ENCODE assay signal across 9 mouse cellular contexts in genomic region chr11:33180701-33181116, GRCm38 (mm10). TPM values are rescaled to one million over a fixed set of nuclear protein-coding genes. Genes with fewer than 3 reads are reported as not detected.
DNase-seq lines count a peak whose midpoint lies in the region; ATAC-seq lines count a peak whose summit lies in the region.
"Had no signal": no experiment of that assay in that cellular context is flagged by ENCODE, and none has a peak within 500 bp of the region (broad histone marks: within the 10 kb centered on the region; RNA-seq: fewer than 3 reads in every experiment).

No protein-coding gene starts in this region.

- peak; percentile 56; the same call in 1 of the 2 replicates for ATAC-seq in embryonic facial prominence, embryonic 12.5 days (ENCODE audit: insufficient number of reproducible peaks, insufficient read depth, low FRiP score, low TSS enrichment)
- ATAC-seq in intestine, embryonic 15.5 days, result no peak
- ATAC-seq in neural tube, embryonic 14.5 days (ENCODE audit: low read depth), result no peak

- 2% methylated on average over 18 of the region's 18 CpGs for WGBS in embryonic facial prominence, embryonic 12.5 days
- WGBS in intestine, embryonic 15.5 days, result 5% methylated on average over 18 of the region's 18 CpGs
- WGBS in neural tube, embryonic 14.5 days, result 5% methylated on average over 18 of the region's 18 CpGs

- intact Hi-C loops in left cerebral cortex, postnatal 10 days (cut with DNase I), result no loop called here

- DNase-seq in kidney, postnatal 4 days, result peak; percentile 44 to 55
- no peak for DNase-seq in kidney, postnatal 36 days
- no peak for DNase-seq in left cerebral cortex, postnatal 10 days (ENCODE audit: extremely low spot score in 1 of 2, low spot score in 2 of 2)
- DNase-seq in testis, postnatal 10 days (ENCODE audit: low spot score), result no peak
- no peak for DNase-seq in left cerebral cortex, adult 11 months (ENCODE audit: low spot score)
- DNase-seq: cerebellum, adult 11 months had no signal

- peaks cover 38% of the 10 kb centered on the region for H3K27me3 ChIP-seq in embryonic facial prominence, embryonic 12.5 days
- peaks cover 20% of the 10 kb centered on the region for H3K27me3 ChIP-seq in intestine, embryonic 15.5 days (replicated peaks)
- H3K27me3 ChIP-seq in neural tube, embryonic 14.5 days (ENCODE audit: control insufficient read depth, insufficient read depth, low read length), result no peaks in the 10 kb centered on the region; the same call in 1 of the 2 replicates

- peak overlapping the region; percentile 30 for H3K4me3 ChIP-seq in embryonic facial prominence, embryonic 12.5 days
- H3K4me3 ChIP-seq in intestine, embryonic 15.5 days (replicated peaks), result no peak overlapping the region
- H3K4me3 ChIP-seq in neural tube, embryonic 14.5 days (ENCODE audit: low read depth, low read length), result no peak overlapping the region

- H3K4me2 ChIP-seq in embryonic facial prominence, embryonic 12.5 days (replicated peaks), result peak overlapping the region; percentile 58
- peak overlapping the region; percentile 50 for H3K4me2 ChIP-seq in intestine, embryonic 15.5 days (replicated peaks)
- H3K4me2 ChIP-seq in neural tube, embryonic 14.5 days (ENCODE audit: low read depth, low read length), result peak overlapping the region; percentile 36; the same call in 1 of the 2 replicates

- H3K36me3 ChIP-seq in embryonic facial prominence, embryonic 12.5 days, result no peaks in the 10 kb centered on the region
- no peaks in the 10 kb centered on the region for H3K36me3 ChIP-seq in intestine, embryonic 15.5 days
- no peaks in the 10 kb centered on the region for H3K36me3 ChIP-seq in neural tube, embryonic 14.5 days (ENCODE audit: control insufficient read depth, insufficient read depth, low read length)

- H3K9ac ChIP-seq in embryonic facial prominence, embryonic 12.5 days, result no peak overlapping the region
- 0 out of 2 replicates have a peak overlapping the region, but pooled peaks have one; percentile 15 for H3K9ac ChIP-seq in intestine, embryonic 15.5 days
- 0 out of 2 replicates have a peak overlapping the region, but pooled peaks have one; percentile 1 for H3K9ac ChIP-seq in neural tube, embryonic 14.5 days (replicated peaks; ENCODE audit: low read depth, low read length)

- no peaks in the 10 kb centered on the region for H3K9me3 ChIP-seq in embryonic facial prominence, embryonic 12.5 days
- no peaks in the 10 kb centered on the region for H3K9me3 ChIP-seq in intestine, embryonic 15.5 days
- H3K9me3 ChIP-seq in neural tube, embryonic 14.5 days (ENCODE audit: control insufficient read depth, low read length), result no peaks in the 10 kb centered on the region

- no peak overlapping the region for H3K27ac ChIP-seq in embryonic facial prominence, embryonic 12.5 days
- no peak overlapping the region for H3K27ac ChIP-seq in intestine, embryonic 15.5 days
- H3K27ac ChIP-seq in neural tube, embryonic 14.5 days (ENCODE audit: low read depth, low read length), result no peak overlapping the region

- H3K4me1 ChIP-seq in embryonic facial prominence, embryonic 12.5 days, result peaks cover 10% of the 10 kb centered on the region
- H3K4me1 ChIP-seq in intestine, embryonic 15.5 days (replicated peaks), result no peaks in the 10 kb centered on the region
- peaks cover 7% of the 10 kb centered on the region; the same call in 1 of the 2 replicates for H3K4me1 ChIP-seq in neural tube, embryonic 14.5 days (ENCODE audit: control insufficient read depth, insufficient read depth, low read length)

RNA-seq across cellular contexts. Expression of gene Npm1, which starts 17.7 kb away (rescaled TPM):
- 922 and 970 TPM in 2 replicates for polyA plus RNA-seq in embryonic facial prominence, embryonic 12.5 days (2016; fragmentation: Nextera tagmentation; extraction: Ambion mirVana)
- polyA plus RNA-seq in intestine, embryonic 15.5 days (2015; fragmentation: Nextera tagmentation; extraction: Ambion mirVana), result 950 and 1,035 TPM in 2 replicates
- 428 and 483 TPM in 2 replicates for polyA plus RNA-seq in neural tube, embryonic 14.5 days (2014; fragmentation: Nextera tagmentation; extraction: Ambion mirVana)
- total RNA-seq in left cerebral cortex, postnatal 10 days (2021), result 100 to 1,000 TPM; 202 to 219 TPM

RNA-seq across cellular contexts. Expression of gene Tlx3, which starts 22.7 kb away (rescaled TPM):
- polyA plus RNA-seq in embryonic facial prominence, embryonic 12.5 days (2016; fragmentation: Nextera tagmentation; extraction: Ambion mirVana), result 6.6 and 9.1 TPM in 2 replicates
- 0.21 and 0.26 TPM in 2 replicates for polyA plus RNA-seq in intestine, embryonic 15.5 days (2015; fragmentation: Nextera tagmentation; extraction: Ambion mirVana)
- polyA plus RNA-seq in neural tube, embryonic 14.5 days (2014; fragmentation: Nextera tagmentation; extraction: Ambion mirVana), result 32.9 and 41.0 TPM in 2 replicates
- total RNA-seq in left cerebral cortex, postnatal 10 days (2021), result not detected

RNA-seq across cellular contexts. Expression of gene Fgf18, which starts 33.5 kb away (rescaled TPM):
- 11.5 and 17.2 TPM in 2 replicates for polyA plus RNA-seq in embryonic facial prominence, embryonic 12.5 days (2016; fragmentation: Nextera tagmentation; extraction: Ambion mirVana)
- polyA plus RNA-seq in intestine, embryonic 15.5 days (2015; fragmentation: Nextera tagmentation; extraction: Ambion mirVana), result 1.9 and 2.4 TPM in 2 replicates
- 11.0 and 11.4 TPM in 2 replicates for polyA plus RNA-seq in neural tube, embryonic 14.5 days (2014; fragmentation: Nextera tagmentation; extraction: Ambion mirVana)
- total RNA-seq in left cerebral cortex, postnatal 10 days (2021), result 1 to 10 TPM; 5.8 to 7.0 TPM

Comparison
In these comparisons a context has a peak if more than half of its experiments do, and no peak if none do; other contexts are left out.
1. DNase-seq: peak in kidney, postnatal 4 days (2 of 2); none in kidney, postnatal 36 days (0 of 2), left cerebral cortex, postnatal 10 days (0 of 2), testis, postnatal 10 days (single experiment) and left cerebral cortex, adult 11 months (single experiment).
2. Peak in every context shown above with its lines, with median percentiles within 50 percentile points of each other: H3K4me2 ChIP-seq.